Mouse (Mus musculus): Measurements from ENCODE around the gene Abi3bp.

The Abi3bp gene

DNA sequence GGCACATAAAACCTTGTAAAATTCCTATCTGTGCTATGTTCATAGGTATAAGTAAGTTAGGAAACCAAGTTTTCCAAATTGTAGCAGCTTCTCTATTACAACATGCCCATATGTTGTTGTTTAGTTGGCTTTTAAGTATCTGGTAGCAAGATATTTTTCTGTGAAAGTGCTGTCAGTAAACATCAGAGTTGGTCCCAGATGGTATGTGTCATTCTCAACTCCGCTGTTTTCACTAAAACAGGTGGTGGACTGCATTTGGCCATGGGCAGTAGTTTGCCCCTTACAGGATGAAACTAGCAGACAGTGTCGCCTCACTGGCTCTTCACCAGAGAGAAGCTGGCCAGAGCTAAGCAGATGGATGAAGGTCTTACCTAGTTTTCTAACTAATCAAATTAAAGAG lies 26.3 kb downstream of the Abi3bp start:
- DNase-seq (ENCODE audit: low spot score in 2 of 2) = no peak

DNA sequence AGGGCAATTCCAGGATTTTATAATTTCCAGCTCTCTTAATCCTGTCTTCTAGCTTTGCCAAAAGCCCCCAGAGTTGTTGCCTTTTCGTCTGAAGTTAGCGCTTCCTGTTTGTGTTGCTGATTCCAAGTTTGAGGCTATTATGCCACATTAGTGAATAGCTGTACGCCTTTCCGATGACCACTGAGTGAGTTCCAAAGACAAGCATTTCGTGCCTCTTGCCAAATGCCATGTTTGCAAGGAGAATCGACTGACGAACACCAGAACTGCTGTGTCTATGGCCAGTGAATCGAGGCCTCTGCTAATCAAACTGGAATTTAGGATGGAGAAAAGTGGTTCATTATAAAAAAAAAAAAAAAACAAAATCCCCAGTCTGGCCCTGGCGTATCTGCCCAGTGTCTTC lies 40.3 kb downstream of the Abi3bp start:
- DNase-seq (ENCODE audit: low spot score in 2 of 2) = no peak

DNA sequence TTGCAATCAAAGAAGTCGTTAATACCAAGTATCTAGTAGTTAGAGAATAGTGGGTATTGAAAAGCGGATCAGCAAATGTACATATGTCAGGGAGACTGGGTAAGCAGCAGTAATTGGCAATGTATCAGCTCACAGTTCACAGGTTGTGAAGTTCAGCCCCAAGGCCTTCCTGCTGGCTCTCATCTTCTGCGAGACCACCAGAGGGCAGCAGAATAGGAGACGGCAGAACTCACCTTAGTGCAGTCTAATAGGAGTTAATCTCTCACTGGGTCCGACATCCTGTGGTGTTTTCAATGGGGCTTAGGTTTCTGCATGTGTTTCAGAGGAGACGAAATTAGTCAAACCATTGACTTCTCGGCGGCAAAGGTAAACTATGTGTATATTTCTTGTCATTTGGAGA lies 46.7 kb downstream of the Abi3bp start:
- no peak for DNase-seq (ENCODE audit: low spot score in 2 of 2)

DNA sequence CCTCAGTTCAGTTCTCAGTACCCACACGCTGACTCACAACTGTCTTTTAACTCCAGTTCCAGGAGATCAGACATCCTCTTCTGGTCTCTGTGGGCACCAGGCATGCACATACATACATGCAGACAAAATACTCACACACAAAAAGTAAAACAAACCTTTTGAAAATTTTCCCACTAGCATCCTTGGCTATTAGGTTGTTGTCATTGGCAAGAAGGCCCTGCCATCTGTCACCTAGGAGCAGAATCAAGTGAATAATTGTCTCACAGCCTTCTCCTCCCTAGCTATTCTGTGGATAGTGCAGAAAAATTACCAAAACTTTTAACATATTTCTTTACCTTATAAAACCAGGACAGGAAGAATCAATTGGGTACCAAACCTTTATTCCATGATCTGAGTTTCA lies 48.8 kb downstream of the Abi3bp start:
- no peak for DNase-seq (ENCODE audit: low spot score in 2 of 2)

DNA sequence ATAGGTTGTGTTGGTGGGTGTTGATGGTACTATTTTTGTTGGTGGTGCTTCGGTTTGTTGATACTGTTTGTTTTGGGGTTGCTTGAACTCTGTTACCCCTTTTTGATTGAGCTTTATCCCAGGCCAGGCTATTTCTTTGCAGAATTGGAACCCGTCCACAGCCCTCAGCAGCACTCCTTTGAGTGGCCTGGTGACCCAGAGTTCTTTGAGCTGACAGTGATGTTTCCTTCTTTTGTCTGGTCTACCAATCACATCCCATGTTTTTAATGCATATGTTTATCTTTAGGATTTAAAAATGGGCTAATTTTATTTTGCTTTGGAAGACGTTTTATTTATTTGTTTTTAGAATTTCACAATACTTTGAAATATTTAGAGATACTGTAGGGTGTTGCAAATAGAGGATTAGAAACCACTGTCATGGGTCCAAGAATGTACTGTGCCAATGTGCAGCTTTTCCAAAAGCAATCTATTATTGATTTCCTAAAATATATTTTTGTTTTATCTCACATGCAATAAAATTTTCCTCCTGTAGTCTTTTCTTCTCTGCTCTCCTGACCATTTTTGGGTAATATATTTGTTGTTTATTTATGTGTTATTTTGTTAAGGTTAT lies 50.5 kb downstream of the Abi3bp start:
- DNase-seq (ENCODE audit: low spot score in 2 of 2) = no peak

DNA sequence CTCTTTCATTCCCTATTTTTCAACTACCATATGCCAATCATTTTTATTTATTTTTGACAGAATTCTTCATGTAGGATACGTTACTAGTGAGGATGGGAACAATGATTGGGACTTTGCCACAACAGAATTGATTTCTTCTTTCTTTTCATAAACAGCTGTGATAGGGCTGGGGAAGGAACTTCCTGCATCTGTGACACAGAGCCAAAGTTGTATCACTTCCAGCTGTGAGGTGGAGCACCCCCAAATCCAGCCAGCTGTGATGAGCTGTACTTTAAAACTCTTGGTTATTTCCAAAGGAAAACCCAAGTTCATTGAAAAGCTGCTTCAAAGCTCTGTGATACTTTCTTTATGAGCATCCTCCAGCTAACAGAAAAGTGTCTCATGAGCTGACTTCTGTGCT lies 101.9 kb downstream of the Abi3bp start:
- no peak for DNase-seq (ENCODE audit: low spot score in 2 of 2)

DNA sequence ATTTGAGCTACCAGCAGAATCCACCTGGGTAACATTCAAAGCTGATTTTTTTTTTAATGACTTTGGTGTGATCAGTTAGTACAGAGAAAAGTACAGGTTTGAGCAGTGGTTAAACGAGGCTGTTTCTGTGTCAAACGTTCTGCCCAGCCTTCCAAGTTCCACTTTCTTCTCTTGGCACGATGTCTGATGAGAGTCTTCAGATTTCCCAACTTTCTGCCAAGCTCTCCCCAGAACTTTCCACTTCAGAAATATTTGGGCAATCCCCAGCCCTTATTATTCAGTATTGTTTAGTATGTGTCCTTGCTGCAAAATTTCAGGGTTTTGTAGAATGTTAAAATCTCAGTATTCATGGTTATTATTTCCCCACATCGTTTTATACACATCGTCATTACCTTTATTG lies 115.9 kb downstream of the Abi3bp start:
- no peak for DNase-seq (ENCODE audit: low spot score in 2 of 2)

DNA sequence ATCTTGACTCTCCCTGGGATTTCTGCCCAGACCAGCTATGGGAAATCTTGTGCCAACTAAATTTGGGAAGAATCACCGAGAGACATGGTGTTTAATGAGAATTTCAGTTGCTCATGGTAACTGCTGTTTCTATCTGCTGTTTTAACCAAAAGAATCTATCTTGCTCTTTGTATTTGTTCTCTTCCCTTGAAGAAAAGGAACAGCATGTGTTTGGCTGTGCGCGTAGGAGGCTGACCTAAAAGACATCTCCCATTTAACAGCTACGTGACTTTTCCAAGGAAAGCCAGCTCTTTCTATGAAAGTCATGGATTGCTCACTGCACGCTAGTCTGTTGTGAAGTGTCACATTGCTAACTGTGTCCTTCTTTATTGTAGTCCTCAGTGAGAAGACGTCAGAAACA lies 117.2 kb downstream of the Abi3bp start:
- DNase-seq (ENCODE audit: low spot score in 2 of 2) = peak; percentile 25 to 34

DNA sequence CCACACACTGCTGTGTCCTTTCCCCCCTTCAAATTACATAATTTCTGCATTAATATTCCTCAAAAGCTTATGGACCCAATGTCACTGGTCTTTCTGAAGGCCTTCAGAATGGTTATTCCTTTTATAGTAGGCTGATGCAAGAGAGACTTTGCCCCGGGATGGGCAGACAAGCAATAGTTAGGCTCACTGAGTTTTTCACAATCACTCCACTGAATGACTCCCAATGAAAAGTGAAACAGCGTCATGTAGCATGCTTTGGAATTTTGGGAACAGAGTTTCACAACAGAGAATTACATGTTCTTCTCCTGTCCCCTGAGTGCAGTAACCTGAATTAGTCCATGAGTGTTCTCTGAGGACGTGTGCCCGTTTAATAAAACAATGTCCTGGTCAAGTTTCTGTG lies 120.7 kb downstream of the Abi3bp start:
- DNase-seq (ENCODE audit: low spot score in 2 of 2) = no peak

DNA sequence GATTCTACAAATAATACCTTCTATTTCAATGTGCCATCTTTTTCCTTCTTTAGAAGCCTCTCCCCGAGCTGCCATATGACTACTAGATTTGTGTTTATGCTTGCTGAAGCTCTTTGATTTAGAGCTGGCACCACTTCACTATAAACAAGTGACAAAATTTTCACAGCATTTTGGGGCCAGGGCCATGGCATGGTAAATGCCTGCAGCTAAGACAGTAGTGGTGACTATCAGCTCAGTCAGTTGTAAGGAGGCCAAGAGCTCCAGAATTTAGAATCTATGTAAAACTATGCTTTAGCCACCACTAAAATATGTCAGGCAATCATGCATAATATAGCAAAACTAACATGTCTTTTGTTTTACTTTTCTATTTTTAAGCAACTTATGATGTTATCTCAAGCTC lies 124.7 kb downstream of the Abi3bp start:
- DNase-seq (ENCODE audit: low spot score in 2 of 2) = peak; percentile 35 to 48

DNA sequence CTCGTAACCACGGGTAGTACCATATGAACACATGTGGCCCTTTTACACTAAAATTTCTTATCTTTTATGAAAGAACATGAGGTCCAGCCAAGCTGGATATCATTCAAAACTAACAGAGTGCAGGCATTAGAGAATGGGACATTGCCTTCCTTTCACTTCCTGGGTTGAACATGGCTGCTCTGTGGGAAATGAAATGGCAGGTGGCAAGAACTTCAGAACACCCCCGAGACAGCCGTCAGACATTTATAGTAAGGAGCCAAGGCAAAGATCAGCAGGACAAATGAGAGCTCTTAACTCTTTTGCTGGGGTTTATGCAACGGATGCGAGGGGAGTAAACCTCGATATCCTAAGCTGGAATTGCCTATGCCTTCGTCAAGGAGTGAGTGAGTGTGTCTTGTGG lies 132.9 kb downstream of the Abi3bp start:
- no peak for DNase-seq (ENCODE audit: low spot score in 2 of 2)

DNA sequence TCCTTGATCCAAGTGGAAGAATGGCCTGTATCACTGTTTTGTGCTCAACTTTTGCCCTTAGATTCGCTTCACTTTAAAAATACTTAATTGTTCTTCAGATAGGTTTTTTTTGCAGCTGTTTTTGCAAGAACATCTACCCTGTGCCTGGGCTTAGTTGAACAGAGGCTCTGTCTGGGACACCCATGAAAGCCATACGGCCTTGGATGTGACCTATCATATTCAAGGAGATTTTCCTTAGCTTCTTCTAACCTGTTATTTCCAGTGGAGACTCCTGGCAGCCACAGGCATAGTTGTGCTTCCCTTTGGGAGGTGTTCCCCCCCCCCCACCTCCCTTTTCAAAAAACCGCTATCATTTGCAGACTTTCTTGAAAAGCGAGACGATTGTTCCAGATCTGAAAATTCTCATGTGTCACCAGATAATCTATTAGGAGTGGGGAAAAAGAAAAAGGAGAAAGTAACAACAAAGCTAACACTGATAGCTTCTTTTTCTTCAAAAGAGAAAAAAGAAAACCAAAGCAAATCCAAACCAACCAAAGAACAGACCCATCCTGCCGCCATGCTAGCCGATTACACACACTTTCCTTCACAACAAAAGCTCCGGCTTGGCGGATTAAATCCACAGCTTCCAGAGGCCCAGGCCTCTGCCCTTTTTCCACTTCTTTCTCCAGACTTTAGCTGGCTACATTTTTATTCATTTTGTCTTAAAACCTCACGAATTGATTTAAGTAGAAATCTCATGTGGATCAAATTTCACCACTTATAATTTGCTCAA lies 133.6 kb downstream of the Abi3bp start:
- DNase-seq (ENCODE audit: low spot score in 2 of 2) = no peak

DNA sequence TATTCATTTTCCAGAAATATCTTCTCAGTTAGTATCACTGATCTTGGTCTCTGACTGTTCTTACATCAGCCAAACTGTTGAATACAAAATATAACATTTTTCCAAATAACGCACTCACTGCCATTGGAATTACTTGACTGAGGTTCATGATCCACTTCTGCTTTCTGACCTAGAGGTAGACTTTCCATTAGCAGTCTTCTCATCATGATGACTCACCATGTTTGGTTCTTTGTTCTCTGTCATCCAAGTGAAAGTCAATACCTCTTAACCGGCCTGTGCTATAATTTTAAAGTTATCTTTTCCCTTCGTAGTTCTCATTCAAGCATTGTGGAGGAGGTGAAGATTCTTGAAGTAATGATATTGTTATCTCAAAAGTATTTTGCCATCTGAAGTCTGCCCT lies 160.9 kb downstream of the Abi3bp start:
- no peak for DNase-seq (ENCODE audit: low spot score in 2 of 2)

DNA sequence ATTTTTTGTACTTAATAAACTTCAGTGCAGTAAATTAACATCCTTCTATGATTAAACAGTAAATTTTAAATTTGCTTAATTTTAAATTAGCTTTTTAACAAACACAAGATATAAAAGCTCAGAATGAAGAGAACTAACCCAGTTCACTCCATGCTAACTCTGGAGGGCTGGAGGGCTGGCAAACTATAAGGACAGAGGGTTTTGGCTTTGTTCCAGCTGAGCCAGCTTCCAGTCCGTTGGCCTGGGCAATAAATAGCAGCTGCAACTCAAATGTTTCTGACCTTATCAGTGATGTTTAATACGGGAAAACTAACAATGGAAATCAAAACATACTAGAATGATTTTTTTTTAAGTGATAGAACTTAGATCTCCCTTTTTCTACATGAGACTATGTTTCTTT lies 167.6 kb downstream of the Abi3bp start:
- DNase-seq (ENCODE audit: low spot score in 2 of 2) = no peak

DNA sequence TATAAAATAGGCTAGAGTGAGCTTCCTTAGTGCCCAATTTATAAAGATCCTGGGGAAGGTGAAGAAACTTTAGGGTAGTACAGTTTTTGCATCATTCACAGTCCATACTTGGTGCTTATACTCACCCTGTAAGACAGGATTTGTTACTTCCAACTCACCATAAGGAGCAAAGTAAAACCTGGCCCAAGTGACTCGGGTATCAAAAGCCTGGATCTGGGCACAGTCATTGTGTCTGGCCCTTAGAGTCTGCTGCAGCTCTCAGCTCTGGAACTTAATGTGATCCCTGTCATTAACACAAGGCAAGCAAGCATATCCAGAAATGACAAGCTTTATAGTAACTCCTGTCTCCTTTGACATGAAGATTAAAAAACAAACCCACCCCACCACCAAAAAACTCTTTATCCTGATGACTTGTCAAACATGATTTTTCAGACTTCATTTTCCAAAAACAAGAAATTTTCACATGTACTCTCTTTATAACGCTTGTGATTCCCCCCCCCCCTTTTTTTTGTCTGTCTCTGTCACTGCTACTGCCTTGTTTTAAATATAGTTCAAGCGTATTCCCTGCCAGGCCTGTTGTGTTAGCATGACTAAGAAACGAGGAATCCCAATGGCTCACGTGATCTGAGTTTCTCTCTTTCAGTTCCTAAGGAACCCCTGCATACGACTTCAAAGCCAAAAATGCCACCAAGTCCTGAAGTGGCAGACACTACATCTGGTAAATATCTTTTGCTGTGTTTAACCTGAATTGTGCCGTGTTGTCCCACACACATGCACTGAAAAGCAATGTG lies 168.9 kb downstream of the Abi3bp start:
- DNase-seq (ENCODE audit: low spot score in 2 of 2) = no peak

DNA sequence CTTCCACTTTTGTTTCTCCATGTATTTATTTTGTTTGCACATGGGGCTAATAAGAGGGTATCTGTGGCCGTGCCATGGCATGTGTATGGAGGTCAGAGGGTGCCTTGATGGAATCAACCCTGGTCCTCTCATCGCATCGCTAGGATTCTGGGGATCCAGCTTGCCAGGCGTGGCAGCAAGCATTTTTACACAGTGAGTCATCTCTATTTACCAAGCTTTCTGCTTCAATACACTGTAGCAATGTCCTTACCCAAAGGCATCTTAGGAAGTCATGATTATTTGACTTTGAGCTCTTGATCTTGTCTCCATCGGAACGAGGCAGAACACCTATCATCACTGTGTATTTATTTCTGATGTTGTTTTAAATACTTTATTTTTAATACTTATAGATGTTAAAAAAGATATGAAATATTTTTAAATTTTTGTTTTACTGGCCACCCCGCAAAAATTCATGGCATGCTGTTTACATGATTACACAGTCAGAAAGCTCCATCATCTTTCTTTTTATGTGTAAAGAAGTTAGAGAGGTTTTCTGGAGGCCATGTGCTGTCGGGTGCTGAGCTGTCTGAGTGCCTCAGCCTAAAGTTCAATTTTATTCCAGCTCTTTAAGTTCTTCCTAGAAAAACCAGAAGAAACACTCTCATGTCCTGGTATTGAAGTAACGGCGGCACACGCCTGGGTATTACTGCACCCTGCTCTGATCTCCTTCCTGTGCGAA lies 177.7 kb downstream of the Abi3bp start:
- DNase-seq (ENCODE audit: low spot score in 2 of 2) = no peak

DNA sequence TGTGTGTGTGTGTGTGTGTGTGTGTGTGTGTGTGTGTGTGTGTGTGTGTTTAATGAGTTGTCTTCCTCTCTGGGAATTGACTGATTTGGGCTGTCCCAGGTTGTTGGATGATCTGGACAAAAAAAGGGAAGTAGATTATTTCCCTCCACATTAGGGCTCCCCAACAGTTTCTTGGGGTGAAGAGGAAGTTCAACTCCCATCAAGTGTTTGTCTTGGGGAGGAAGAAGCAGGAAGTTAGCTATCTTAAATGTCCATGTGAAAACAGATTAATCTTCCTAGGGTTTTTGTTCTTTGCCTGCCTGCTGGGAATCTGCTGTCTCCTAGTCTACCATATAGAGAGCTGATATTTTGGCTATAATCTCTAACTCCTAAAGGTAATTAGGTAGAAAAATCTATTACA lies 181.2 kb downstream of the Abi3bp start:
- no peak for DNase-seq (ENCODE audit: low spot score in 2 of 2)

DNA sequence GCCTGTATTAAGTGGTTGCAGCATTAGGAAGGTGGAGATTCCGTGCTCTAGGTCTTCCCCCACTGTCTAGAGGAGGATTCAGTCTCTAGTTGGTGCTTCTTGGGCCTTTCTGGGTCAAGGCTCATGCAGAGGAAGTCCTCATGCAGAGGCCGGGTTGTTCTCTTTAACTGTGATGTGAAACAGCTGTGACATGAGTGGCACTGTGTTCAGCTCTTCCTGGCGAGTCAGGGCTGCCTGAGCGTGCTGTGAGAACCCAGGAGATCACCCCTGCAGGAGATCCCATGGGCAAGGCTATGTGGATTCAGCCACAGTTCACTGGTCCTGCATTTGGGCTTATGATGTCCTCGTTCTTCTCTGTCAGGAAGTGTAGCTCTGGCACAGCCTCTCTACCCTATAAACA lies 191.8 kb downstream of the Abi3bp start:
- DNase-seq (ENCODE audit: low spot score in 2 of 2) = no peak

DNA sequence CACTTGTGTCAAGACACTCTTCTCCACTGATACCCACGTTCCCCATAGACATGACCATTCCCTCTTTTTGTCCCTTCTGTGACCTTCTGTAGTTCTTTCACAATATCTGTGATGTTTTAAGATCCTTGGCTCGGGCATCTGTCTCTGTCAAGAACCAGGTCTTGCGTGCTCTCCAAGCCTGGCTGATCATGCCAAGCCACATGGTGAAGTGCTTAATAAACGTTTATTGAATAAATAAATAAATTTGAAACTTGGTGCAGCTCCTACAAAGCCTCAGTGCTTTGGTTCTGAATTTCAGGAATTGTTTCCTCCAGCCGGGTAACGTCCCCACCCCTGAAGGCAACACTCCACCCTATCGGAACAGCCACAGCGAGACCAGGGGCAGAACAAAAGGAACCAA lies 193.3 kb downstream of the Abi3bp start:
- no peak for DNase-seq (ENCODE audit: low spot score in 2 of 2)

DNA sequence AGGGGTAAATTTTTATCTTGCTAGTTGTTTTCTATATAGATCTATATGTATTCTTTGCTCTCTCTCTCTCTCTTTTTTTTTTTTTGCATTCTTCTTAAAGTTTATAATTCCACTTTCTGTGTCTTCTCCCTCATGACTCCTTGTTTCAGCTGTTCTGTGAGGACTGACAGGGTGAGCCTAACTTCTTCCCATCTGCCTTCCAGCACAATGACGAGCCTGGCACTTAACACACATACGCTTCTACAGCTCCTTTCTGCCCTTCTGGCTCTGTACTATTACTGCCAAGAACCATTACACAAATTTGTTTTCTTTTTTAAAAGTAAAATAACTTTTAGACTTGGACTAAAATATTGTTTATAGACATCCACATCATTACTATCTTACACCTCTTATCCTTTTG lies 195.7 kb downstream of the Abi3bp start:
- no peak for DNase-seq (ENCODE audit: low spot score in 2 of 2)

DNA sequence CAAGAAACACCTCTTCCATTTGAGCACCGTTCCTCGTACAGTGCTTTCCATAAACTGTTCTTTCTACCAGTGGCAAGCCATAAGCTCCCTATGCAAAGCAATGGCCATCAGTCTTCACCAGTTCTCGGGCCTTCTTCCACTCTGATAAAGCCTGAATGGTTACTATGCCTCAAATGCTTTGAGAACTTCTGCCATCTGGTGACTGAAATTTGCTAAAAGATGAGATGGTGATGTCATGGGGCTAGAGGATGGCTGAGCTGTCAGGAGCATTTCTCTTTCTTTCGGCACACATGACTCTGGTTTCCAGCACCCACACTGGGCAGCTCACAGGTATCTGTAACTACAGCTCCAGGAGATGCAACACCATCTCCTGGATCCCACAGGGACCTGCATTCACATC lies 199.5 kb downstream of the Abi3bp start:
- peak; percentile 26 to 39 for DNase-seq (ENCODE audit: low spot score in 2 of 2)

DNA sequence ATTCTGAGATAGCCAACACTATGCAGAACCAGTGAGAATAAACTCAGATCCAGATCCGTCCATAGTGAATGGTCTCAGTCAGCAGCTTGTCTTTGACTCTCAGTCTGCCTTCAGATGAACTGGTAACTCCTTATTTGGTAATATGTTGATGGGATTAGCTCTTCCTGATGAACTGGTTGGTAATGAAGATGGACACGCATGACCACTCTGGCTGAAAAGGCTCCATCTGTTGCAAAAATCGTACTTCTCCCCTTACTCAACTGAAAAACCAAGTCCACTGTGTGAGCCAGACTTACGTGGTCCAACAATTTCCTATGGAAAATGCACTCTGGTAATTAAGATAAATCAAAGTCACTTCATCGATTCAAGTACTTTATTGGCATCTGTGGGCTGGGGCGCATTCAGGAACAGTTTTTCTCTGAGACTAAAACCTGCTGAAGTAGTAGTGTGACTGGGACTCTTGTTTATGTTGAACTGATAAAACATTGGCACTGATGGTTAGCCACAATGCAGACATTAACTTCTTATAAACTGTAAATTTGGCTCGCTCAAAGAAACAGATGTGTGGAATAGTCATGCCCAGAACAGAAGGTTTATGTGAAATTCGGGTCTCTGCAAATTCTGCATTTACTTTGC lies 203.4 kb downstream of the Abi3bp start:
- DNase-seq (ENCODE audit: low spot score in 2 of 2) = no peak

Measured in right cerebral cortex, postnatal 10 days (tissue).